Comparison of ENCODE assay signal across 24 mouse cellular contexts in genomic region chr17:49793965-49794364, GRCm38 (mm10).
DNase-seq lines count a peak whose midpoint lies in the region; ATAC-seq and TF ChIP-seq lines count a peak whose summit lies in the region.
"Had no signal": no experiment of that assay in that cellular context is flagged by ENCODE, and none has a peak within 500 bp of the region (broad histone marks: within the 10 kb centered on the region; RNA-seq: fewer than 3 reads in every experiment).

No protein-coding gene starts in this region.

- H3K36me3 ChIP-seq in liver, embryonic 11.5 days (ENCODE audit: control insufficient read depth, insufficient read depth, low read length): no peaks in the 10 kb centered on the region
- no peaks in the 10 kb centered on the region for H3K36me3 ChIP-seq in E14TG2a.4 (ENCODE audit: insufficient read depth, low read length)
- H3K36me3 ChIP-seq: embryonic facial prominence, embryonic 12.5 days; hindbrain, embryonic 12.5 days; liver, embryonic 15.5 days; stomach, embryonic 15.5 days had no signal

- no peaks in the 10 kb centered on the region for H3K27me3 ChIP-seq in liver, embryonic 11.5 days (replicated peaks; ENCODE audit: control insufficient read depth, insufficient read depth, low read length)
- H3K27me3 ChIP-seq in E14TG2a.4 (ENCODE audit: insufficient read depth, low read length): peaks cover 8% of the 10 kb centered on the region; the same call in 1 of the 2 replicates
- H3K27me3 ChIP-seq in cerebellum, adult 2 months (ENCODE audit: control insufficient read depth, insufficient read depth, low read length): no peaks in the 10 kb centered on the region
- H3K27me3 ChIP-seq: embryonic facial prominence, embryonic 12.5 days; forebrain, embryonic 13.5 days; hindbrain, embryonic 12.5 days; liver, embryonic 15.5 days; stomach, embryonic 15.5 days had no signal

- no peak overlapping the region for H3K4me3 ChIP-seq in liver, embryonic 11.5 days (ENCODE audit: low read depth, low read length)
- H3K4me3 ChIP-seq in E14TG2a.4 (replicated peaks; ENCODE audit: low read length): no peak overlapping the region
- H3K4me3 ChIP-seq in cerebellum, adult 2 months (replicated peaks; ENCODE audit: insufficient read depth, low read depth, low read length): no peak overlapping the region
- H3K4me3 ChIP-seq: embryonic facial prominence, embryonic 12.5 days; erythroblast, embryonic 14.5 days; forebrain, embryonic 13.5 days; hindbrain, embryonic 12.5 days; liver, embryonic 15.5 days; stomach, embryonic 15.5 days had no signal

- H3K4me2 ChIP-seq in liver, embryonic 11.5 days: no peak overlapping the region
- H3K4me2 ChIP-seq: embryonic facial prominence, embryonic 12.5 days; forebrain, embryonic 13.5 days; heart, embryonic 11.5 days; hindbrain, embryonic 12.5 days; liver, embryonic 15.5 days; stomach, embryonic 15.5 days had no signal

- H3K9me3 ChIP-seq in liver, embryonic 11.5 days (ENCODE audit: control insufficient read depth, low read length): no peaks in the 10 kb centered on the region
- no peaks in the 10 kb centered on the region for H3K9me3 ChIP-seq in E14TG2a.4 (ENCODE audit: low read length)
- H3K9me3 ChIP-seq: embryonic facial prominence, embryonic 12.5 days; forebrain, embryonic 13.5 days; hindbrain, embryonic 12.5 days; liver, embryonic 15.5 days; stomach, embryonic 15.5 days had no signal

- H3K4me1 ChIP-seq in liver, embryonic 11.5 days (replicated peaks; ENCODE audit: control insufficient read depth, insufficient read depth, low read length): no peaks in the 10 kb centered on the region
- H3K4me1 ChIP-seq in E14TG2a.4 (replicated peaks; ENCODE audit: low read depth, low read length): peaks cover 2% of the 10 kb centered on the region; the same call in 1 of the 2 replicates
- no peaks in the 10 kb centered on the region for H3K4me1 ChIP-seq in cerebellum, adult 2 months (ENCODE audit: control insufficient read depth, insufficient read depth, low read length)
- H3K4me1 ChIP-seq: embryonic facial prominence, embryonic 12.5 days; forebrain, embryonic 13.5 days; hindbrain, embryonic 12.5 days; liver, embryonic 15.5 days; stomach, embryonic 15.5 days had no signal

- TF ChIP-seq CTCF in E14TG2a.4 (conservative IDR thresholded peaks at IDR 0.05; ENCODE audit: low read length): peak; percentile 50
- TF ChIP-seq CTCF in cerebellum, adult 2 months (IDR thresholded peaks at IDR 0.05; ENCODE audit: borderline replicate concordance, insufficient read depth, low read depth, low read length): no peak

- no peak for TF ChIP-seq POLR2A in cerebellum, adult 2 months (IDR thresholded peaks at IDR 0.05; ENCODE audit: borderline replicate concordance, insufficient read depth, low read length)

- no peak overlapping the region for H3K27ac ChIP-seq in liver, embryonic 11.5 days (ENCODE audit: low read depth, low read length)
- no peak overlapping the region for H3K27ac ChIP-seq in cerebellum, adult 2 months (ENCODE audit: insufficient read depth, low read length)
- H3K27ac ChIP-seq: embryonic facial prominence, embryonic 12.5 days; forebrain, embryonic 13.5 days; hindbrain, embryonic 12.5 days; liver, embryonic 15.5 days; stomach, embryonic 15.5 days had no signal

- H3K9ac ChIP-seq in liver, embryonic 11.5 days (ENCODE audit: low read depth, low read length): no peak overlapping the region
- H3K9ac ChIP-seq: embryonic facial prominence, embryonic 12.5 days; forebrain, embryonic 13.5 days; hindbrain, embryonic 12.5 days; liver, embryonic 15.5 days; stomach, embryonic 15.5 days had no signal

- WGBS in liver, embryonic 11.5 days: 88% methylated on average over 3 of the region's 3 CpGs
- WGBS in cerebellum, adult 2 months: 97% methylated on average over 3 of the region's 3 CpGs

- no peak for ATAC-seq in liver, embryonic 11.5 days (replicated peaks; ENCODE audit: low FRiP score)
- ATAC-seq: forebrain, embryonic 13.5 days had no signal

- DNase-seq in heart, adult 11 months: peak; percentile 70
- DNase-seq in heart, adult 18-20 months: no peak
- peak; percentile 21 for DNase-seq in liver, embryonic 11.5 days (ENCODE audit: low spot score)
- DNase-seq in liver: no peak
- peak; percentile 66 for DNase-seq in ZHBTc4 (ENCODE audit: low read depth, low spot score)
- no peak for DNase-seq in cerebellum, adult 2 months
- no peak for DNase-seq in gastrocnemius, adult 18-20 months (ENCODE audit: low spot score)
- DNase-seq: adrenal gland, adult 8-10 months; cerebellum, adult 9-11 months; heart, postnatal 10 days; kidney, adult 11 months; kidney, postnatal 10 days; left cerebral cortex, postnatal 4 days; lung, postnatal 10 days; midbrain, embryonic 14.5 days; right cerebral cortex, postnatal 25 days had no signal

Comparison
In these comparisons a context has a peak if more than half of its experiments do, and no peak if none do; other contexts are left out.
1. DNase-seq: peak in heart, adult 11 months (single experiment), liver, embryonic 11.5 days (single experiment) and ZHBTc4 (single experiment); none in heart, adult 18-20 months (0 of 2), liver (single experiment), cerebellum, adult 2 months (0 of 2) and gastrocnemius, adult 18-20 months (single experiment).